Comparison of ENCODE assay signal across 13 mouse cellular contexts in genomic region chr2:50111169-50111568, GRCm38 (mm10). TPM values are rescaled to one million over a fixed set of nuclear protein-coding genes. Genes with fewer than 3 reads are reported as not detected.
"Had no signal": no experiment of that assay in that cellular context is flagged by ENCODE, and none has a peak within 500 bp of the region (broad histone marks: within the 10 kb centered on the region; RNA-seq: fewer than 3 reads in every experiment).

No protein-coding gene starts in this region.

- H3K9me3 ChIP-seq: limb, embryonic 13.5 days; midbrain, embryonic 13.5 days; stomach, embryonic 15.5 days had no signal

- H3K4me2 ChIP-seq: limb, embryonic 13.5 days; midbrain, embryonic 13.5 days; stomach, embryonic 15.5 days had no signal

- H3K27ac ChIP-seq: limb, embryonic 13.5 days; liver, embryonic 14.5 days; midbrain, embryonic 13.5 days; stomach, embryonic 15.5 days had no signal

- H3K36me3 ChIP-seq: limb, embryonic 13.5 days; midbrain, embryonic 13.5 days; stomach, embryonic 15.5 days had no signal

- H3K4me3 ChIP-seq: limb, embryonic 13.5 days; midbrain, embryonic 13.5 days; stomach, embryonic 15.5 days had no signal

- H3K4me1 ChIP-seq: midbrain, embryonic 13.5 days; stomach, embryonic 15.5 days had no signal

- ATAC-seq: midbrain, embryonic 13.5 days had no signal

- H3K27me3 ChIP-seq: limb, embryonic 13.5 days; midbrain, embryonic 13.5 days; stomach, embryonic 15.5 days had no signal

- DNase-seq: kidney, adult 2 months; kidney, postnatal 10 days; left cerebral cortex, postnatal 4 days; lung, adult 18-20 months; retina, postnatal 1 day; right cerebral cortex, postnatal 4 days; spleen, adult 18-20 months; thymus, postnatal 4 days had no signal

- H3K9ac ChIP-seq: liver, embryonic 14.5 days; midbrain, embryonic 13.5 days; stomach, embryonic 15.5 days had no signal

RNA-seq across cellular contexts. Expression of gene Lypd6, which starts 44.9 kb away (rescaled TPM):
- total RNA-seq: megakaryocyte-erythroid progenitor cell, adult 5-6 weeks had no signal
